Mouse (Mus musculus) forebrain, embryonic 14.5 days (tissue): ENCODE data around the gene Nmt1. TPM values are rescaled to one million over a fixed set of nuclear protein-coding genes. Genes with fewer than 3 reads are reported as not detected.

Source experiments
- ATAC-seq: fragments of 200-750 bp; cut with Nextera tagmentation; 2 replicates; pipeline ENCODE4 v1.8.0; 2017; ENCODE audit warnings: mild to moderate bottlenecking, moderate library complexity
- DNase-seq: peaks from one replicate; pipeline ENCODE4 v3.0.0-alpha.2; 2015; ENCODE audit warnings: low spot score
- H3K27ac ChIP-seq: fragments of 300-500 bp; sonication (generic); 2 replicates; pipeline ENCODE4 v1.5.1; 2014; ENCODE audit warnings: low read depth, mild to moderate bottlenecking, control low read depth, low read length, moderate library complexity
- H3K27me3 ChIP-seq: fragments of 300-500 bp; sonication (generic); replicated peaks from 2 replicates; pipeline ENCODE4 v1.6.1; 2014; ENCODE audit warnings: low read length, control low read depth, mixed read lengths; ENCODE audit not compliant: control insufficient read depth, insufficient read depth
- H3K36me3 ChIP-seq: fragments of 300-500 bp; sonication (generic); 2 replicates; pipeline ENCODE4 v1.6.1; 2014; ENCODE audit warnings: low read length, control low read depth; ENCODE audit not compliant: control insufficient read depth, insufficient read depth
- H3K4me1 ChIP-seq: fragments of 300-500 bp; sonication (generic); 2 replicates; pipeline ENCODE4 v1.6.1; 2014; ENCODE audit warnings: antibody characterized with exemption, low read length, control low read depth; ENCODE audit not compliant: control insufficient read depth, insufficient read depth
- H3K4me2 ChIP-seq: fragments of 300-500 bp; sonication (generic); 2 replicates; pipeline ENCODE4 v1.6.1; 2014; ENCODE audit warnings: mild to moderate bottlenecking, control low read depth, low read length
- H3K4me3 ChIP-seq: fragments of 300-500 bp; sonication (generic); 2 replicates; pipeline ENCODE4 v1.5.1; 2014; ENCODE audit warnings: low read depth, low read length, control low read depth
- H3K9ac ChIP-seq: fragments of 300-500 bp; sonication (generic); 2 replicates; pipeline ENCODE4 v1.6.1; 2014; ENCODE audit warnings: mild to moderate bottlenecking, low read length, control low read depth, moderate library complexity
- H3K9me3 ChIP-seq: fragments of 300-500 bp; sonication (generic); replicated peaks from 2 replicates; pipeline ENCODE4 v1.6.1; 2016; ENCODE audit warnings: low read length, control low read depth, mixed read lengths; ENCODE audit not compliant: control insufficient read depth
- WGBS: fragments of 180-500 bp; shearing (Covaris S2); extraction: QIAGEN DNeasy Blood & Tissue Kit; methylation state at CpG from one replicate; pipeline ENCODE4 v1.1.7; 2014; 5-methylcytosine and 5-hydroxymethylcytosine counted together
- polyA plus RNA-seq: library from polyadenylated mRNA; unstranded; fragments of >200 nt; fragmentation: Nextera tagmentation; extraction: Ambion mirVana; gene quantifications from 2 replicates; pipeline ENCODE4 v1.2.1, GENCODE M21; 2014

Nmt1 gene
- polyA plus RNA-seq, 1 experiment from 2014 or later, result 43.8 TPM

- H3K4me1 ChIP-seq, result no peaks in the 10 kb centered on the region
- no peak overlapping the region for H3K4me3 ChIP-seq
- no peak overlapping the region for H3K9ac ChIP-seq
- DNase-seq (no peak), ATAC-seq (no peak)
- peaks cover 88% of the 10 kb centered on the region for H3K36me3 ChIP-seq
- no peaks in the 10 kb centered on the region for H3K9me3 ChIP-seq
- WGBS, result 95% methylated on average over 14 of the region's 14 CpGs
- no peaks in the 10 kb centered on the region for H3K27me3 ChIP-seq
- H3K4me2 ChIP-seq, result no peak overlapping the region
- H3K27ac ChIP-seq, result no peak overlapping the region
Observed at GRCm38 (mm10) chr11:103066191-103067050, 38.4 kb downstream of the Nmt1 start.

- Histone ChIP-seq H3K36me3 (peaks cover 82% of the 10 kb centered on the region), H3K27me3 (no peaks in the 10 kb centered on the region), H3K9ac (no peak overlapping the region), H3K4me3 (no peak overlapping the region), H3K27ac (no peak overlapping the region), H3K9me3 (no peaks in the 10 kb centered on the region), H3K4me2 (no peak overlapping the region), H3K4me1 (no peaks in the 10 kb centered on the region)
- no peak for DNase-seq
- WGBS, result 91% methylated on average over 6 of the region's 6 CpGs
- ATAC-seq, result no peak
Observed at GRCm38 (mm10) chr11:103067051-103067361, 39.0 kb downstream of the Nmt1 start.

GRCm38 (mm10) chr11:103067457-103068001, 39.5 kb downstream of the Nmt1 start:
- Histone ChIP-seq H3K36me3 (peaks cover 78% of the 10 kb centered on the region), H3K4me3 (no peak overlapping the region), H3K4me1 (no peaks in the 10 kb centered on the region), H3K27me3 (no peaks in the 10 kb centered on the region), H3K27ac (no peak overlapping the region), H3K9ac (no peak overlapping the region), H3K9me3 (no peaks in the 10 kb centered on the region), H3K4me2 (no peak overlapping the region)
- DNase-seq (no peak), ATAC-seq (no peak)
- WGBS, result 89% methylated on average over 8 of the region's 8 CpGs

- no peak for ATAC-seq
- WGBS, result 97% methylated on average over 4 of the region's 4 CpGs
- H3K27ac ChIP-seq, result no peak overlapping the region
Observed at GRCm38 (mm10) chr11:103068272-103068671, 40.3 kb downstream of the Nmt1 start.

GRCm38 (mm10) chr11:103068884-103069283, 40.9 kb downstream of the Nmt1 start:
- WGBS, result 92% methylated on average over 11 of the region's 11 CpGs
- DNase-seq (no peak), ATAC-seq (no peak)
- H3K4me1 ChIP-seq, result no peaks in the 10 kb centered on the region
- peaks cover 67% of the 10 kb centered on the region for H3K36me3 ChIP-seq
- H3K4me2 ChIP-seq, result no peak overlapping the region
- H3K9ac ChIP-seq, result no peak overlapping the region
- no peaks in the 10 kb centered on the region for H3K27me3 ChIP-seq
- H3K4me3 ChIP-seq, result no peak overlapping the region
- no peaks in the 10 kb centered on the region for H3K9me3 ChIP-seq
- no peak overlapping the region for H3K27ac ChIP-seq

More at GRCm38 (mm10) chr11:103068272-103068671, 40.3 kb downstream of the Nmt1 start:
- DNase-seq, result no peak
- Histone ChIP-seq H3K27me3 (no peaks in the 10 kb centered on the region), H3K9ac (no peak overlapping the region), H3K4me3 (no peak overlapping the region), H3K4me2 (no peak overlapping the region), H3K9me3 (no peaks in the 10 kb centered on the region), H3K36me3 (peaks cover 73% of the 10 kb centered on the region), H3K4me1 (no peaks in the 10 kb centered on the region)

GRCm38 (mm10) chr11:103069731-103070130, 41.7 kb downstream of the Nmt1 start:
- ATAC-seq, result no peak
- Histone ChIP-seq H3K9me3 (no peaks in the 10 kb centered on the region), H3K36me3 (peaks cover 58% of the 10 kb centered on the region)

GRCm38 (mm10) chr11:103070322-103070880, 42.4 kb downstream of the Nmt1 start:
- Histone ChIP-seq H3K4me3 (no peak overlapping the region), H3K4me1 (no peaks in the 10 kb centered on the region), H3K9me3 (no peaks in the 10 kb centered on the region), H3K27me3 (no peaks in the 10 kb centered on the region), H3K4me2 (no peak overlapping the region), H3K27ac (no peak overlapping the region), H3K9ac (no peak overlapping the region), H3K36me3 (peaks cover 53% of the 10 kb centered on the region)
- ATAC-seq (no peak), DNase-seq (no peak)
- WGBS, result 94% methylated on average over 10 of the region's 10 CpGs

More at GRCm38 (mm10) chr11:103069731-103070130, 41.7 kb downstream of the Nmt1 start:
- H3K4me2 ChIP-seq, result no peak overlapping the region
- no peaks in the 10 kb centered on the region for H3K27me3 ChIP-seq
- H3K27ac ChIP-seq, result no peak overlapping the region
- 100% methylated on average over 2 of the region's 2 CpGs for WGBS
- H3K9ac ChIP-seq, result no peak overlapping the region
- no peaks in the 10 kb centered on the region for H3K4me1 ChIP-seq
- no peak for DNase-seq
- no peak overlapping the region for H3K4me3 ChIP-seq

- WGBS, result 88% methylated on average over 7 of the region's 7 CpGs
- Histone ChIP-seq H3K9ac (no peak overlapping the region), H3K4me3 (no peak overlapping the region), H3K27me3 (no peaks in the 10 kb centered on the region), H3K9me3 (no peaks in the 10 kb centered on the region), H3K4me1 (no peaks in the 10 kb centered on the region), H3K27ac (no peak overlapping the region), H3K36me3 (peaks cover 21% of the 10 kb centered on the region), H3K4me2 (no peak overlapping the region)
- DNase-seq (no peak), ATAC-seq (no peak)
Observed at GRCm38 (mm10) chr11:103073671-103074070, 45.7 kb downstream of the Nmt1 start.

- 62% methylated on average over 10 of the region's 10 CpGs for WGBS
- Histone ChIP-seq H3K36me3 (peaks cover 16% of the 10 kb centered on the region), H3K27ac (no peak overlapping the region)
Observed at GRCm38 (mm10) chr11:103074121-103074650, 46.2 kb downstream of the Nmt1 start.

More at GRCm38 (mm10) chr11:103074121-103074650, 46.2 kb downstream of the Nmt1 start:
- H3K9me3 ChIP-seq, result no peaks in the 10 kb centered on the region
- no peak overlapping the region for H3K4me2 ChIP-seq
- no peaks in the 10 kb centered on the region for H3K27me3 ChIP-seq
- DNase-seq (no peak), ATAC-seq (no peak)
- no peak overlapping the region for H3K9ac ChIP-seq
- H3K4me1 ChIP-seq, result no peaks in the 10 kb centered on the region
- no peak overlapping the region for H3K4me3 ChIP-seq
